ENCODE assay signal across 7 mouse cellular contexts in the genomic region with DNA sequence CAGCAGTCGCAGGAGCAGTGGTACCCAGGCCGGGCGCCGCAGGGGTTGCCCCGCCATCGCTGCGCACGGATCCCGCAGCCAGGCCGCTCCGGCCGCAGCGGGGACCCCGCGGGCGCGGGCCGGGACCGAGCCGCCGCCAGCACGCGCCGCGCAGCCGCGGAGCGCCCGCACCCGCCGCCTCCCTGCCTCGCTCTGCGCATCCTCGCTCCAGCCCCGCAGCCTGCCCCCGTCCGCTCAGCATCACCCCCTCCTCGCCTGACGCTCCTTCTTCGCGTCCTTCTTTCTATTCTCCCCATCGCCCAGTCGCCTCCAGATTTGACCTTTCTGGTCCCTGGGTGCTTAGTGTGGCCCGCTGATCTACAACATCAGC. TPM values are rescaled to one million over a fixed set of nuclear protein-coding genes. Genes with fewer than 3 reads are reported as not detected.
DNase-seq lines count a peak whose midpoint lies in the region; ATAC-seq and TF ChIP-seq lines count a peak whose summit lies in the region.

Gene Frrs1l (minus strand): TSS at position 177 of the 370 bp plus-strand sequence.

- no peaks in the 10 kb centered on the region for H3K36me3 ChIP-seq in testis, adult 2 months (ENCODE audit: control insufficient read depth, insufficient read depth, low read length)
- peaks cover 3% of the 10 kb centered on the region; the same call in 1 of the 2 replicates for H3K36me3 ChIP-seq in hindbrain, embryonic 14.5 days (replicated peaks; ENCODE audit: control insufficient read depth, insufficient read depth)
- no peaks in the 10 kb centered on the region for H3K36me3 ChIP-seq in limb, embryonic 13.5 days

- ATAC-seq in hindbrain, embryonic 14.5 days (ENCODE audit: low FRiP score): peak; percentile 92
- ATAC-seq in limb, embryonic 13.5 days (ENCODE audit: low FRiP score, low read depth): peak; percentile 73

- H3K27me3 ChIP-seq in testis, adult 2 months (ENCODE audit: control insufficient read depth, insufficient read depth, low read length): no peaks in the 10 kb centered on the region
- no peaks in the 10 kb centered on the region for H3K27me3 ChIP-seq in hindbrain, embryonic 14.5 days (ENCODE audit: control insufficient read depth, insufficient read depth, low read length)
- peaks cover 60% of the 10 kb centered on the region for H3K27me3 ChIP-seq in limb, embryonic 13.5 days

- H3K9ac ChIP-seq in hindbrain, embryonic 14.5 days: peak within 1 kb of the TSS; percentile 77
- peak within 1 kb of the TSS; percentile 77 for H3K9ac ChIP-seq in limb, embryonic 13.5 days

- no peak within 1 kb of the TSS for H3K27ac ChIP-seq in testis, adult 2 months (ENCODE audit: control insufficient read depth, insufficient read depth, low read depth, low read length)
- peak within 1 kb of the TSS; percentile 86 for H3K27ac ChIP-seq in hindbrain, embryonic 14.5 days
- no peak within 1 kb of the TSS for H3K27ac ChIP-seq in limb, embryonic 13.5 days

- DNase-seq in testis, postnatal 14 days (ENCODE audit: low spot score): no peak
- peak; percentile 36 for DNase-seq in embryo, embryonic 10.5 days (ENCODE audit: low spot score)
- peak; percentile 68 for DNase-seq in hindbrain, embryonic 14.5 days (ENCODE audit: low spot score)
- DNase-seq in right cerebral cortex, postnatal 14 days: peak; percentile 70
- DNase-seq in thymus, postnatal 0 days (ENCODE audit: low spot score): no peak

- H3K9me3 ChIP-seq in hindbrain, embryonic 14.5 days (ENCODE audit: control insufficient read depth, low read length): no peaks in the 10 kb centered on the region
- peaks cover 5% of the 10 kb centered on the region; the same call in 1 of the 2 replicates for H3K9me3 ChIP-seq in limb, embryonic 13.5 days

- TF ChIP-seq CTCF in testis, adult 2 months (IDR thresholded peaks at IDR 0.05; ENCODE audit: control insufficient read depth, insufficient read depth, insufficient replicate concordance, low read depth, low read length): no peak

- H3K4me2 ChIP-seq in hindbrain, embryonic 14.5 days (replicated peaks): peak within 1 kb of the TSS; percentile 85
- H3K4me2 ChIP-seq in limb, embryonic 13.5 days (replicated peaks): peak within 1 kb of the TSS; percentile 99

- under 1% methylated on average over 38 of the region's 44 CpGs for WGBS in hindbrain, embryonic 14.5 days
- 1% methylated on average over 25 of the region's 44 CpGs for WGBS in limb, embryonic 13.5 days

- peaks cover 3% of the 10 kb centered on the region for H3K4me1 ChIP-seq in testis, adult 2 months (ENCODE audit: control insufficient read depth, insufficient read depth, low read length)
- peaks cover 5% of the 10 kb centered on the region; the same call in 1 of the 2 replicates for H3K4me1 ChIP-seq in hindbrain, embryonic 14.5 days (replicated peaks; ENCODE audit: control insufficient read depth, insufficient read depth, low read length)
- peaks cover 7% of the 10 kb centered on the region; the same call in 1 of the 2 replicates for H3K4me1 ChIP-seq in limb, embryonic 13.5 days

- H3K4me3 ChIP-seq in testis, adult 2 months (ENCODE audit: control insufficient read depth, low read depth, low read length): peak within 1 kb of the TSS; percentile 82
- peak within 1 kb of the TSS; percentile 69 for H3K4me3 ChIP-seq in hindbrain, embryonic 14.5 days (replicated peaks; ENCODE audit: low read length)
- peak within 1 kb of the TSS; percentile 72 for H3K4me3 ChIP-seq in limb, embryonic 13.5 days

- no peak for TF ChIP-seq POLR2A in testis, adult 2 months (IDR thresholded peaks at IDR 0.05; ENCODE audit: control insufficient read depth, low read depth, low read length)

RNA-seq across cellular contexts. Expression of gene Frrs1l, which starts in this region (rescaled TPM):
- 0.51 and 0.58 TPM in 2 replicates for polyA plus RNA-seq in testis, adult 2 months (2012; rRNA removed)
- 34.2 and 38.2 TPM in 2 replicates for polyA plus RNA-seq in hindbrain, embryonic 14.5 days (2014; fragmentation: Nextera tagmentation; extraction: Ambion mirVana)
- 3.0 and 3.4 TPM in 2 replicates for polyA plus RNA-seq in limb, embryonic 13.5 days (2015; fragmentation: Nextera tagmentation; extraction: Ambion mirVana)
- polyA plus RNA-seq in thymus, postnatal 0 days (2015; fragmentation: Nextera tagmentation; extraction: Ambion mirVana): 0.04 TPM in 1 of 2 replicates, not detected in the other

Comparison
In these comparisons a context has a peak if more than half of its experiments do, and no peak if none do; other contexts are left out.
1. DNase-seq: peak in embryo, embryonic 10.5 days (single experiment), hindbrain, embryonic 14.5 days (single experiment) and right cerebral cortex, postnatal 14 days (single experiment); none in testis, postnatal 14 days (single experiment) and thymus, postnatal 0 days (single experiment).
2. Peak in every context shown above with its lines, with median percentiles within 50 percentile points of each other: H3K4me3 ChIP-seq.